Mouse (Mus musculus): ENCODE data around the gene Atp8a1.

Atp8a1 gene

GRCm38 (mm10) chr5:67669436-67669896 is 177.8 kb downstream of the Atp8a1 start:
- DNase-seq, result peak; percentile 15 to 39

GRCm38 (mm10) chr5:67662715-67663114 is 184.5 kb downstream of the Atp8a1 start:
- DNase-seq, result no peak

- DNase-seq, result no peak
Observed at GRCm38 (mm10) chr5:67659864-67660263, 187.4 kb downstream of the Atp8a1 start.

- no peak for DNase-seq
Observed at GRCm38 (mm10) chr5:67656821-67657259, 190.4 kb downstream of the Atp8a1 start.

GRCm38 (mm10) chr5:67655696-67656519 is 191.3 kb downstream of the Atp8a1 start:
- no peak for DNase-seq

GRCm38 (mm10) chr5:67654572-67654971 is 192.7 kb downstream of the Atp8a1 start:
- DNase-seq, result peak; percentile 27 to 63

- no peak for DNase-seq
Observed at GRCm38 (mm10) chr5:67653543-67653942, 193.7 kb downstream of the Atp8a1 start.

- DNase-seq, result no peak
Observed at GRCm38 (mm10) chr5:67652468-67652867, 194.8 kb downstream of the Atp8a1 start.

- no peak for DNase-seq
Observed at GRCm38 (mm10) chr5:67650021-67650420, 197.2 kb downstream of the Atp8a1 start.

- DNase-seq, result no peak
Observed at GRCm38 (mm10) chr5:67649156-67649555, 198.1 kb downstream of the Atp8a1 start.

GRCm38 (mm10) chr5:67647568-67647967 is 199.7 kb downstream of the Atp8a1 start:
- peak; percentile 28 to 55 for DNase-seq

- DNase-seq, result no peak
Observed at GRCm38 (mm10) chr5:67646756-67647529, 200.3 kb downstream of the Atp8a1 start.

GRCm38 (mm10) chr5:67643537-67644255 is 203.5 kb downstream of the Atp8a1 start:
- no peak for DNase-seq

GRCm38 (mm10) chr5:67641406-67642120 is 205.7 kb downstream of the Atp8a1 start:
- no peak for DNase-seq

- DNase-seq, result no peak
Observed at GRCm38 (mm10) chr5:67640596-67641312, 206.5 kb downstream of the Atp8a1 start.

GRCm38 (mm10) chr5:67634339-67634738 is 212.9 kb downstream of the Atp8a1 start:
- no peak for DNase-seq

GRCm38 (mm10) chr5:67633831-67634268 is 213.4 kb downstream of the Atp8a1 start:
- DNase-seq, result no peak

- DNase-seq, result no peak
Observed at GRCm38 (mm10) chr5:67633138-67633782, 214.0 kb downstream of the Atp8a1 start.

GRCm38 (mm10) chr5:67631261-67631660 is 216.0 kb downstream of the Atp8a1 start:
- DNase-seq, result no peak

GRCm38 (mm10) chr5:67629861-67630260 is 217.4 kb downstream of the Atp8a1 start:
- no peak for DNase-seq

- DNase-seq, result no peak
Observed at GRCm38 (mm10) chr5:67629440-67629839, 217.8 kb downstream of the Atp8a1 start.

Data from cerebellum, postnatal 25 days (tissue).